Mouse (Mus musculus): Measurements from ENCODE around the gene Orai2. TPM values are rescaled to one million over a fixed set of nuclear protein-coding genes. Genes with fewer than 3 reads are reported as not detected.
A peak's percentile ranks its signal among the peaks of the same experiment; 100 is the strongest.

Orai2 gene
- polyA plus RNA-seq, 1 experiment: 276 TPM

DNA sequence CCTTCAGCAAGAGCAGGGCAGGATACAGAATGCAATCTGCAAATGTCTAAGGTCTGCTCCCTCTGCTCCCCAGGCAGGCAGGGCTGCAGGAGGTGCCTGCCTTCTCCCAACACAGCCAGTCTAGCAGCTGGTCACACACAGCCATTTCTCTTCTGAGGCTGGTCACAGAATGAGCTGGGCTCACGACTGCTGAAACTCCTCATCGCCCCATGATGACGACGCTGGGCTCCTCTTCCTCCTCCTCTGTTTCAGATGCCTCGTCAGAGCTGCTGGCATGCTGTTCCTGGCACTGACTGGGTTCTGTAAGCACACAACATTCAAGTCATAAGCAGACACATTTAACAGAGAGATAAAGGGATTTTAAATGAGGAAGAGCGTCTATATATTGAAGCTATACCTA lies 10.7 kb upstream of the Orai2 start:
- WGBS: 97% methylated on average over 6 of the region's 6 CpGs
- TF ChIP-seq CTCF (IDR thresholded peaks at IDR 0.05; ENCODE audit: borderline replicate concordance, control insufficient read depth, extremely low read depth, insufficient read depth, low read length, poor library complexity): no peak
- TF ChIP-seq POLR2A (IDR thresholded peaks at IDR 0.05; ENCODE audit: control insufficient read depth, extremely low read depth, insufficient read depth, low read length, poor library complexity): no peak
- peaks cover 37% of the 10 kb centered on the region for H3K36me3 ChIP-seq (ENCODE audit: control insufficient read depth, insufficient read depth, low read length)
- no peak overlapping the region for H3K4me3 ChIP-seq (ENCODE audit: control insufficient read depth, insufficient read depth, low read length)
- no peak for DNase-seq
- H3K27ac ChIP-seq (ENCODE audit: control insufficient read depth, insufficient read depth, low read length): no peak overlapping the region
- H3K27me3 ChIP-seq (ENCODE audit: control insufficient read depth, insufficient read depth, low read length): no peaks in the 10 kb centered on the region
- no peaks in the 10 kb centered on the region for H3K4me1 ChIP-seq (replicated peaks; ENCODE audit: control insufficient read depth, insufficient read depth, low read length)

DNA sequence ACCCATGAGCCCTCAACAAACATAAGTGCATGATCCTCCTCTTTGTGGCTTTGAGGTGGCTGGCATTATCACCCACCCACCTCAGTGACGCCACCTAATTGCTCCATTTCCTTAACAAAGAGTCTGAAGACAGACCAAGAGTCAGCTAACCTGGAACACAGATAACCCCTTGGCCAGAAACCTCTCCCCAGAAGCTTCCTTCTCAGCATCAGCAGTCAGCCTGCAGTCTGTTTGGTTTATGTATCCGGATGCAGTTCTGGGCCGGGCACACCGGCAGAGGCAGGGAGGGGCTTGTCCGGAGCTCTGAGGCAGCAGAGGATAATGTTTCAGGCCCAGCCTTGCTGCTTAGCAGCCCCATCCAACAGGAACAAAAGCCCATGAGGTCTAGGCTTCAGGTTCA lies 9.1 kb upstream of the Orai2 start:
- 87% methylated on average over 5 of the region's 5 CpGs for WGBS
- H3K36me3 ChIP-seq (ENCODE audit: control insufficient read depth, insufficient read depth, low read length): peaks cover 34% of the 10 kb centered on the region
- TF ChIP-seq POLR2A (IDR thresholded peaks at IDR 0.05; ENCODE audit: control insufficient read depth, extremely low read depth, insufficient read depth, low read length, poor library complexity): no peak
- TF ChIP-seq CTCF (IDR thresholded peaks at IDR 0.05; ENCODE audit: borderline replicate concordance, control insufficient read depth, extremely low read depth, insufficient read depth, low read length, poor library complexity): no peak

DNA sequence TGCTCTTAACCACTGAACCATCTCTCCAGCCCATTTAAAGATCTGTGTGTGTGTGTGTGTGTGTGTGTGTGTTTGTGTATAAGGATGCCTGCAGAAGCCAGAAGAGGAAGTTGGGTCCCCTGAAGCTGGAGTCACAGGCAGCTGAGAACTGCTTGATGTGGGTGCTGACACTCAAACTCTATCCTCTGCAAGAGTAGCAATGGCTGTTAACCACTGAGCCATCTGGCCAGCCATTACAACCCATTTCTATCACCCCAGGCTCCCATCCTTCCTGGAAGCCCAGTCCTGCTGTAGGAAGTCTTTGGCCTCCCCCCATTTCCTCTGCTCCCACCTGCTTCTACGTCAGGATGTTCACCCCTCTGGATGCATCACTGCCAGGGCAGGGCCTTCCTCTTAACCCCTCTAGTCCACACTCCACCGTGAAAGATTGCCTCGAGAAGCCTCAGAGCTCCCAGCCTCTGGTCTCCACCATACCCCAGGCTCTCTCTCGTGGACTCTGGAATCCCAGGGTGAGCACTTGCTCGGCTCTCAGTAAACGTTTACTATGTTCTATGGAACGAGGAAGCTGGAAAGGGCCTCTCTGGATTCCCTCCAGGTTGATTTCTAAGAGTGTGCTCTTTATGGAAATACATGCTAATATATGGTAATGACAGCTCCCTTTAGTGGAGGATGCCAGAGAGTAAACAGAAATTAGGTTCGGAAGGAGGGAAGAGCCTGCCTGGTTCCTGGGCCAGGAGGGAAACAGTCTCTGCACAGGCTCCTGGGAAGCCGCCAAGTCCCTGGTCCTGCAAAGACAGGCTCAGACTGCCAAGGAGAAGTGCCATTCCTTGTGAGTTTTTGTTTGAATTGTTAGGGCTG lies 3.3 kb upstream of the Orai2 start:
- Histone ChIP-seq H3K4me1 (replicated peaks; ENCODE audit: control insufficient read depth, insufficient read depth, low read length) (peaks cover 37% of the 10 kb centered on the region), H3K27me3 (ENCODE audit: control insufficient read depth, insufficient read depth, low read length) (no peaks in the 10 kb centered on the region), H3K4me3 (ENCODE audit: control insufficient read depth, insufficient read depth, low read length) (no peak overlapping the region), H3K36me3 (ENCODE audit: control insufficient read depth, insufficient read depth, low read length) (no peaks in the 10 kb centered on the region), H3K27ac (ENCODE audit: control insufficient read depth, insufficient read depth, low read length) (peak overlapping the region; percentile 86)
- TF ChIP-seq POLR2A (IDR thresholded peaks at IDR 0.05; ENCODE audit: control insufficient read depth, extremely low read depth, insufficient read depth, low read length, poor library complexity): no peak
- no peak for TF ChIP-seq CTCF (IDR thresholded peaks at IDR 0.05; ENCODE audit: borderline replicate concordance, control insufficient read depth, extremely low read depth, insufficient read depth, low read length, poor library complexity)
- peak; percentile 53 for DNase-seq
- WGBS: 44% methylated on average over 9 of the region's 9 CpGs

More for the DNA sequence above, 9.1 kb upstream of the Orai2 start:
- no peak for DNase-seq
- H3K27me3 ChIP-seq (ENCODE audit: control insufficient read depth, insufficient read depth, low read length): no peaks in the 10 kb centered on the region
- H3K4me1 ChIP-seq (replicated peaks; ENCODE audit: control insufficient read depth, insufficient read depth, low read length): no peaks in the 10 kb centered on the region
- no peak overlapping the region for H3K27ac ChIP-seq (ENCODE audit: control insufficient read depth, insufficient read depth, low read length)
- H3K4me3 ChIP-seq (ENCODE audit: control insufficient read depth, insufficient read depth, low read length): no peak overlapping the region

DNA sequence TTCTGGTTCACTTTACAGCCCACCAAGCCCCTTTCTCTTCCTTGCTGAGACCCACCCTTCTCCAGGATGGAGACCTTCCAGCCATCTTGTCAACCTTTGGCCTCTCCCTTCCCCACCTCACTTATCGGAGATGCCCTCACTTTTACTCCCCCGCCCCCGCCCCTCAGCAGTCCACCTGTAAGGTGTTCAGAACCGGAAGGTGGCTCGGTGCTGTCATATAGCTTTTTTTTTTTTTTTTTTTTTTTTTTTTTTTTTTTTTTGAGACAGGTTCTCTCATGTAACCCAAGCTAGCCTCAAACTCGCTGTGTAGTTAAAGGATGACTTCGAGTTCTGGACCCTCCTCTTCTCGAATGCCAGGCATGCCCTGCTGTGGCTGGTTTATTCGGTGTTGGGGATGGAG lies 2.4 kb upstream of the Orai2 start:
- no peak for DNase-seq

DNA sequence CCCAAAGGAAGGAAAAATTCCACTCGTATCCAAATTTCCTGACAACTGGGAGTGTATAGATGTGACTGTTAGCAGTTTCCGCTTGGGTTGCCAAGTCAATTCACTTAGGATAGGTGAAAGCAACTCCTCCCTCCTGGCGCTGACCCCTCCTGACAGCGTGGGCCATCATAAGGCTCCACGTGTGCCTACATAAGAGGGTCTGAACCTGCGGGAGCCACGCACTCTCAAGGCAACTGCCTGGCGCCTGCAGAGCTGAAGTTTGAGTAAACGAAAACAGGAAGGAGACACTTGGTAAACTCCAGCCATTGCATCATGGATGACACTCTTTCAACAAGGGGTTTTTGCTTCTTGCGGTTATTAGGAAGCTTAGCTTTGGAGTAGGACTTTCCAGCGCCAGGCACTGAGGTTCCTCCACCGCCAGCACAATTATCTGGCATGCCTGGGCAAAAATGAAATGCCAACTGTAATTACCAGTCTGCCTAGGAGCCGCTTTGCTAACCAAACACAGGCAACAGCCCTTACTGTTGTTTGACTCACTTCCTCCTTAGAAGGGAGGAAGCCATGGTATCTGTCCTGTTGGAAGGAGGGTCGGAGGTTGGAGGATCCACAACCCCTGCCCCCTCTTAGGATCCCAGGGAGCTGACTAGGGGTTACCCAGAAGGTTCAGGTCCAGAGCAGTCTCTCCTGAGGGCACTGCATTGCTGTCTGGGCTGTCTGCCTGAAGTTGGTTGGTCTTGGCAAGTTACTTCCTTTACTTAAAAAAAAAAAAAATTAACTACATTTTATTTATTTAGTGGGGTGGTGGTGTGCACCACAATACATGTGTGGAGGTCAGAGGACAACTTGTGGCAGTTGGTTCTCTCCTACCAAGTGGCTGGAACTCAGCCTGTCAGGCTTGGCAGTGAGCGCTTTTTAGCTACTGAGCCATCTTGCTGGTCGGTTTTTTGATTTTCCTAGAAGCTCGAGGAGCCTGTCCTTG lies 1.1 kb upstream of the Orai2 start:
- Histone ChIP-seq H3K36me3 (ENCODE audit: control insufficient read depth, insufficient read depth, low read length) (peaks cover 11% of the 10 kb centered on the region; the same call in 1 of the 2 replicates), H3K4me3 (ENCODE audit: control insufficient read depth, insufficient read depth, low read length) (peak overlapping the region; percentile 90), H3K27ac (ENCODE audit: control insufficient read depth, insufficient read depth, low read length) (peak overlapping the region; percentile 97), H3K27me3 (ENCODE audit: control insufficient read depth, insufficient read depth, low read length) (no peaks in the 10 kb centered on the region), H3K4me1 (replicated peaks; ENCODE audit: control insufficient read depth, insufficient read depth, low read length) (peaks cover 44% of the 10 kb centered on the region)
- 16% methylated on average over 17 of the region's 17 CpGs for WGBS
- DNase-seq: peak; percentile 37
- TF ChIP-seq CTCF (IDR thresholded peaks at IDR 0.05; ENCODE audit: borderline replicate concordance, control insufficient read depth, extremely low read depth, insufficient read depth, low read length, poor library complexity) (no peak), POLR2A (IDR thresholded peaks at IDR 0.05; ENCODE audit: control insufficient read depth, extremely low read depth, insufficient read depth, low read length, poor library complexity) (no peak)

More for the DNA sequence above, 2.4 kb upstream of the Orai2 start:
- no peak overlapping the region for H3K4me3 ChIP-seq (ENCODE audit: control insufficient read depth, insufficient read depth, low read length)
- WGBS: 80% methylated on average over 9 of the region's 9 CpGs
- no peak for TF ChIP-seq CTCF (IDR thresholded peaks at IDR 0.05; ENCODE audit: borderline replicate concordance, control insufficient read depth, extremely low read depth, insufficient read depth, low read length, poor library complexity)
- no peak for TF ChIP-seq POLR2A (IDR thresholded peaks at IDR 0.05; ENCODE audit: control insufficient read depth, extremely low read depth, insufficient read depth, low read length, poor library complexity)
- H3K27me3 ChIP-seq (ENCODE audit: control insufficient read depth, insufficient read depth, low read length): no peaks in the 10 kb centered on the region
- H3K4me1 ChIP-seq (replicated peaks; ENCODE audit: control insufficient read depth, insufficient read depth, low read length): peaks cover 40% of the 10 kb centered on the region
- H3K27ac ChIP-seq (ENCODE audit: control insufficient read depth, insufficient read depth, low read length): 0 out of 2 replicates have a peak overlapping the region, but pooled peaks have one; percentile 21
- H3K36me3 ChIP-seq (ENCODE audit: control insufficient read depth, insufficient read depth, low read length): peaks cover 4% of the 10 kb centered on the region; the same call in 1 of the 2 replicates

All from thymus, adult 2 months (tissue).